Mouse (Mus musculus) heart, adult 18-20 months (tissue): ENCODE results near the gene Slc39a13. TPM values are rescaled to one million over a fixed set of nuclear protein-coding genes. Genes with fewer than 3 reads are reported as not detected.
"Not testable (repeated sequence)": the region's sequence is repeated elsewhere in the genome, so short reads cannot be mapped to it uniquely, and the experiment has no call there.

ENCODE experiments used
- DNase-seq, 2 experiments: peaks; one replicate each; pipeline ENCODE4 v3.0.0; 2021 to 2022; ENCODE audit warnings: mixed read lengths in 1 of 2
- total RNA-seq, 2 experiments: library from RNA; stranded (reverse); gene quantifications; 2 replicates each; pipeline ENCODE4 v1.2.3; 2021

Gene Slc39a13
- total RNA-seq, 2 experiments from 2014 or later = 20.0 to 26.2 TPM

DNA sequence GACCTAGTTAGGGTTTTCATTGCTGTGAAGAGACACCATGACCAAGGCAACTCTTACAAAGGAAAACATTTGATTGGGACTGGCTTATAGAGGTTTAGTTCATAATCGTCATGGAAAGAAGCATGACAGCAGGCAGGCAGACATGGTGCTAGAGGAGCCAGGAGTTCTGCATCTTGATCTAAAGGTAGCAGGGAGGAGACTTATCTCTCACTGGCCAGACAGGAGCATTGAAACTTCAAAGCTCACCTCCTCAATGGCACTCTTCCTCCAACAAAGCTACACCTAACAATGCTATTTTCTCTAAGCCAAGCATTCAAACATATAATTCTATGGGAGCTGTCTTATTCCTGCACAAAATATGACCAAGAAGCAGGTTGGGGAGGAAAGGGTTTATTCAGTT is 43.7 kb downstream of the Slc39a13 start:
- DNase-seq = no peak

DNA sequence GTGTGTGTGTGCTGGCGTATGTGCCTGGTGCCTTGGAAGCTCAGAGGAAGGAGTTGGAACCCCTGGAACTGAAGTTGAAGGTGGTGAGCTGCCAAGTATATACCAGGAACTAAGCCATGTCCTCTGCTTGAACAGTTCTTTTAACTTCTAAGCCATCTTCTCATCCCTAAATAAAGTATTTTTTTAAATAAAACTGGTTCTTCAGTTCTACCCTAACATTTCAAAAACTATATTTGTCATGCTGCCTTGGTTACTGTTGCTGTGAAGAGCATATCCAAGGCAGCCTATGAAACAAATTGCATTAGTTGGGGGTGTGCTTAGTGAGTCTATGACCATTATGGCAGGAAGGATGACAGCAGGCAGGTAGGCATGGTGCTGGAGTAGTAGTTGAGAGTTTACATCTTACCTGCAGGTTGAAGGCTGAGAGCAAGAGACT is 45.1 kb downstream of the Slc39a13 start:
- no peak for DNase-seq

DNA sequence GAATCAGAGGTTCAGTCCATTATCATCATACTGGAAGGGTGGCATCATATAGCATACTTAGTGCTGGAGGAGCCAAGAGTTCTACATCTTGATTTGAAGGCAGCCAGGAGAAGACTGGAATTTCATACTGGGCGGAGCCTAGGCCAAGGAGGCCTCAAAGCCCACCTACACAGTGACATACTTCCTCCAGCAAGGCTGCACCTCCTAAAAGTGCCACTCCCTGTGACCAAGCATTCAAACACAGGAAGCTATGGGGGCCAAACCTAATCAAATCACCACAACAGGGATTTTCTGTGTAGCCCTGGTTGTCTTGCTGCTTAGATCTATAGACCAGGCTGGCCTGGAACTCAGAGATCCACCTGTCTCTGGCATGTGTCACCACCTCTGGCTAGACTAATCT is 46.3 kb downstream of the Slc39a13 start:
- DNase-seq = no peak

DNA sequence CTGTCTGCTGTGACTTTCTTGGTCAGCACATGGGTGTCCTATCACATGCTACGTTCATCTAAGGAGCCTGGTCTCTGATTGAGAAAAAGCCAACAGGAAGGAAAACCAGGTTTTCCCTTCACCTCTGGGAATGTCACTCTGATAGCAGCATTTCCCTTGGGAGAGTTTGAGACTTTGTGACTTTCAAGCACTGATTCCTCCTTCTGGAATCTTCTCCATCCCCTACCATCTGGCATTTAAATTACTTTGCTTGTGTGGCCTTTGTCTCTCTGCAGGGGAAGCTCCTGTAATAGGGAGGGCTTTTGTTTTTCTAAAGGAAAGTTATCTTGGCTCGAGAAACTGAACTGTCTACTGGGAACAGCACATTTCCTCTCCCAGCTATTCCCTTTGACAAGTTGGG is 47.1 kb downstream of the Slc39a13 start:
- DNase-seq = peak; percentile 57 to 78

DNA sequence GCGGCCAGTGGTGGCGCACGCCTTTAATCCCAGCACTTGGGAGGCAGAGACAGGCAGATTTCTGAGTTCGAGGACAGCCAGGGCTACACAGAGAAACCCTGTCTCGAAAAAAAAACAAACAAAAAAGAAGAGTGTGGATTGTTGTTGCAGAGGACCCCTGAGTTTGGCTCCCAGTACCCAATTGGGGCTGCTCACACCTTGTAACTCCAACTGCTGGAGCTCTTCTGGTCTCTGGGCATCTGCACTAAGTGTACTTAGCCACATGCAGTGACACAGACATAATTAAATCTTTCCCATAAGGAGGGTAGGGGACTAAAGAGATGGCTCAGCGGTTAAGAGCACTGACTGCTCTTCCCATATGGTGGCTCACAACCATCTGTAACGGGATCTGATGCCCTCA is 48.0 kb downstream of the Slc39a13 start:
- not testable (repeated sequence) for DNase-seq

DNA sequence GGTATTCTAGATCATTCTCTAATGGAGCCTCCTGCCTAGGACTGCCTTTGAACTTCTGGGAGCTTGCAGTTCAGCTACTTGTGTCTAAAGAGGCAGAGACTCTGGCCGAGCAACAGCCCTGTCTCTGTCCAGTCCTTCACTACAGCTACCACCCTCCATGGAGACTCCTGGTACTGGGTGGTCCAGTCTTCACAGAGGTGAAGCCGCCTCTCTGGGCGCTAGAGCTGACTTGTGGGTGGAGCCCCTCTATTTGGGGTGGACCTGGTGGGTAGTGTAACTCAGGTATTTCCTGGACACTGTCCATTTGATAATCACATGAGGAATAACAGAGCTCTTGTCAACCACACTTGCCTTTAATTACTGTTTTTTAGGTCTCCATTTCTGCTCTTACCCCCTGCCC is 50.3 kb downstream of the Slc39a13 start:
- DNase-seq = no peak

DNA sequence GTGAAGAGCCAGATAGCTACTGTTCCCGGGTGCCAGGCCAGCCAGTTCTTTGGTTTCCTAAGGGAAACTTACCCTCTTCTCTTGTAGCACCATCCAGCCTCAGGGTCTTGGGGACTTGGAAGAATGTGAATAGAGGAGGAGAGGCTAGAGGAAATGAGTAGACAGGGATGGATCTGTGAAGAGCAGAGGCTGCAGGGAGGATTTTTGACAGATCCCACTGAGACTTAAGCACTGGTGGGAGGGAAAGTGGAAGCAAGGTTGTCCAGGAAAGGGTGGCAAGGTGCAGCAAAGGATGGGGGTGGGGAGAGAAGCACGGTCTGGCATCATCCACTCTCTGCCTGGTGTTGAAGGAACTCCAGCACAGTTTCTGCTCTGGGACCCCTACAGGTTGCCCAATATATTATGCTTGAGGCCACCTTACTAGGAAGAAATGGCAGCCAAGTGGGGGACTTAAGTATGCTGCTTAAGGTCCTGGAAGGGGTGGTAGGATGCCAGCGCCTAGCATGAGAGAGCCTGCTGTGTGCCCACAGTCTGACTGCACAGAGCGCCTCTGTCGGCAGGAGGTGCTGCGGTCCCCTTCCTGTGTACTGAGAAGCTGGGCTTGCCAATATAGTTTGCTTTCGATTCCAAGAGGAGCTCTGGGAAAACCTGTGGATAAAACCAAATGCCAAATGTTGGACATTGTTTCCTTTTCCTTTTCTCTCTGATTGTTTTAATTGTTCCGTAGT is 52.0 kb downstream of the Slc39a13 start:
- peak; percentile 38 to 60 for DNase-seq

DNA sequence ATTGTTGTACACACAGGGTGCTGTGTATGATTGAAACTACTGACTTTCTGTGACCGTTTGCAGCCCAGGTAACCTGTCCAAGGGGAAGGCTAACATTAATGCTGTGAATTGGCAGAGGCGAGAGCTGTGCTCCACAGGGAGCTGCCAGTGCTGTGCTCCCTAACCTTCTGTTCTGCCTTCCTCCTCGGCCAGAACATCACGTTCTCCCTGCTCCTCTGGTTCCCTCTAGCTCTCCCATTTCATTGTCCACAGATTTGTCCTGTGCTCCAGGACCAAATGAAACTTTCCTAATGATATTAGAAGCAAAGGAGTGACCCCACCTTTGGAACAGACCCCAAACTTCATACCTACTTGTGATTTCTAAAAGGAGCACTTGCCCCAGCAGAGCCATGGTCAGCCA is 54.8 kb downstream of the Slc39a13 start:
- peak in 1 of 2 experiments; percentile 46 for DNase-seq

DNA sequence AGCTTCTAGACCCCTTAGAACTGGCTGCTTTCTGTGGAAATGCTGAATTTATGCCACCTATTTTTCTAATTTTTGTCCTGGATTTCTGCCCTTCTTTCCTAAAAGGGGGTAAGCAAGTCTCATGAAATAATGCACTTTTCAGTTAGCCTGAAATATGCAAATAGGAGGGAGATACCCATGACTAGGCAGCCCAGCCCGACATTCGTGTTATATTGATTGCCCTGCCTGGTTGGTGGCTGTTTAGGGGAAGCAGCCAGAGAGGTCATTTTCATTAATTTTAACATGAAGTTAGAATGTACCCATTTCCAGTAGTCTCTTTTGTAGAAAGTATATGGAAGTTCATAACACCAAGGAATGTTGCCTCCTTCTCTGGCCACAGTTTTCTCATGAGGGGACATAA is 56.3 kb downstream of the Slc39a13 start:
- no peak for DNase-seq

Other genes starting within 250 kb of the Slc39a13 start
- 100 to 1,000 TPM; 203 to 215 TPM for gene Mtch2, start 223.3 kb downstream of the Slc39a13 start, total RNA-seq
- 1 to 10 TPM; 3.5 to 3.7 TPM for gene C1qtnf4, start 184.6 kb downstream of the Slc39a13 start, total RNA-seq
- 10 to 100 TPM; 18.3 to 26.0 TPM for gene Kbtbd4, start 165.7 kb downstream of the Slc39a13 start, total RNA-seq
- gene Ndufs3, start 165.6 kb downstream of the Slc39a13 start, total RNA-seq = 1,000 to 10,000 TPM in 1 of 2 experiments, 100 to 1,000 TPM in 1; 874 to 1,007 TPM
- gene Celf1, start 130.0 kb downstream of the Slc39a13 start, total RNA-seq = 10 to 100 TPM; 70.7 to 74.4 TPM
- 10 to 100 TPM; 17.6 to 18.5 TPM for gene Rapsn, start 34.8 kb downstream of the Slc39a13 start, total RNA-seq
- 100 to 1,000 TPM; 231 to 257 TPM for gene Psmc3, start 16.4 kb downstream of the Slc39a13 start, total RNA-seq
- 1 to 10 TPM; 4.0 to 5.0 TPM for gene Spi1, start 12.0 kb upstream of the Slc39a13 start, total RNA-seq
- gene Mybpc3, start 47.7 kb upstream of the Slc39a13 start, total RNA-seq = 1,000 to 10,000 TPM; 1,572 to 1,905 TPM
- gene Madd, start 113.4 kb upstream of the Slc39a13 start, total RNA-seq = 1 to 10 TPM; 6.0 to 6.1 TPM
- 10 to 100 TPM; 18.1 to 26.5 TPM for gene Nr1h3, start 132.4 kb upstream of the Slc39a13 start, total RNA-seq
- 10 to 100 TPM; 15.1 to 20.2 TPM for gene Acp2, start 132.5 kb upstream of the Slc39a13 start, total RNA-seq
- gene Ddb2, start 166.6 kb upstream of the Slc39a13 start, total RNA-seq = 1 to 10 TPM; 2.3 to 3.4 TPM
- gene Pacsin3, start 185.5 kb upstream of the Slc39a13 start, total RNA-seq = 100 to 1,000 TPM; 137 to 170 TPM
- 10 to 100 TPM; 52.1 to 54.1 TPM for gene Arfgap2, start 194.6 kb upstream of the Slc39a13 start, total RNA-seq